Mouse (Mus musculus): ENCODE measurements around the gene Clec4d.
"Not testable (repeated sequence)": the region's sequence is repeated elsewhere in the genome, so short reads cannot be mapped to it uniquely, and the experiment has no call there.

The Clec4d gene

GRCm38 (mm10) chr6:123261555-123262161, at the start of gene Clec4d:
Gene Clec4d, plus strand, starts transcription at chr6:123262111.
- DNase-seq (ENCODE audit: low spot score in 2 of 2), result no peak

- no peak for DNase-seq (ENCODE audit: low spot score in 2 of 2)
These were observed 34.3 kb upstream of the Clec4d start for GRCm38 (mm10) chr6:123227519-123228166.

- DNase-seq (ENCODE audit: low spot score in 2 of 2), result no peak
These were observed 32.3 kb upstream of the Clec4d start, which contains the start of gene Clec4n for GRCm38 (mm10) chr6:123229644-123230043. Gene Clec4n, plus strand, starts transcription at chr6:123229843.

GRCm38 (mm10) chr6:123231149-123231548, 30.8 kb upstream of the Clec4d start:
- DNase-seq (ENCODE audit: low spot score in 2 of 2), result no peak

GRCm38 (mm10) chr6:123237582-123237981, 24.3 kb upstream of the Clec4d start:
- no peak for DNase-seq (ENCODE audit: low spot score in 2 of 2)

- no peak for DNase-seq (ENCODE audit: low spot score in 2 of 2)
These were observed 17.7 kb upstream of the Clec4d start for GRCm38 (mm10) chr6:123244201-123244600.

GRCm38 (mm10) chr6:123248862-123249261, 13.0 kb upstream of the Clec4d start:
- DNase-seq (ENCODE audit: low spot score in 2 of 2), result not testable (repeated sequence)

GRCm38 (mm10) chr6:123252735-123253134, 9.2 kb upstream of the Clec4d start:
- DNase-seq (ENCODE audit: low spot score in 2 of 2), result no peak

GRCm38 (mm10) chr6:123258946-123259345, 3.0 kb upstream of the Clec4d start:
- no peak for DNase-seq (ENCODE audit: low spot score in 2 of 2)

- no peak for DNase-seq (ENCODE audit: low spot score in 2 of 2)
These were observed 1.9 kb upstream of the Clec4d start for GRCm38 (mm10) chr6:123259889-123260603.

GRCm38 (mm10) chr6:123260868-123261267, 1.0 kb upstream of the Clec4d start:
- DNase-seq (ENCODE audit: low spot score in 2 of 2), result no peak

GRCm38 (mm10) chr6:123264194-123264593, 2.3 kb downstream of the Clec4d start:
- DNase-seq (ENCODE audit: low spot score in 2 of 2), result no peak

GRCm38 (mm10) chr6:123265809-123266208, 3.9 kb downstream of the Clec4d start:
- no peak for DNase-seq (ENCODE audit: low spot score in 2 of 2)

GRCm38 (mm10) chr6:123266945-123267344, 5.0 kb downstream of the Clec4d start:
- no peak for DNase-seq (ENCODE audit: low spot score in 2 of 2)

- peak in 1 of 2 experiments; percentile 12 for DNase-seq (ENCODE audit: low spot score in 2 of 2)
These were observed 17.5 kb downstream of the Clec4d start for GRCm38 (mm10) chr6:123279443-123279842.

- no peak for DNase-seq (ENCODE audit: low spot score in 2 of 2)
These were observed 24.4 kb downstream of the Clec4d start for GRCm38 (mm10) chr6:123286311-123286710.

- no peak for DNase-seq (ENCODE audit: low spot score in 2 of 2)
These were observed 27.0 kb downstream of the Clec4d start for GRCm38 (mm10) chr6:123288931-123289330.

GRCm38 (mm10) chr6:123289753-123290152, 27.8 kb downstream of the Clec4d start, which contains the start of gene Clec4e:
Gene Clec4e, minus strand, starts transcription at chr6:123289870.
- no peak for DNase-seq (ENCODE audit: low spot score in 2 of 2)

- no peak for DNase-seq (ENCODE audit: low spot score in 2 of 2)
These were observed 31.0 kb downstream of the Clec4d start for GRCm38 (mm10) chr6:123292751-123293400.

- not testable (repeated sequence) for DNase-seq (ENCODE audit: low spot score in 2 of 2)
These were observed 31.6 kb downstream of the Clec4d start for GRCm38 (mm10) chr6:123293509-123293908.

GRCm38 (mm10) chr6:123296687-123297086, 34.8 kb downstream of the Clec4d start:
- no peak for DNase-seq (ENCODE audit: low spot score in 2 of 2)

- DNase-seq (ENCODE audit: low spot score in 2 of 2), result not testable (repeated sequence)
These were observed 44.4 kb downstream of the Clec4d start for GRCm38 (mm10) chr6:123306315-123306714.

Measured in left cerebral cortex, adult 9 months (tissue).